Mouse (Mus musculus) MEL (cell line): ENCODE results near the gene Siglecg. TPM values are rescaled to one million over a fixed set of nuclear protein-coding genes. Genes with fewer than 3 reads are reported as not detected.
A peak's percentile ranks its signal among the peaks of the same experiment; 100 is the strongest.

ENCODE experiments used
- DNase-seq: peaks from one replicate; pipeline ENCODE4 v3.0.0; 2011; ENCODE audit warnings: low read depth, low spot score
- H3K27ac ChIP-seq: 2 replicates; pipeline ENCODE4 v1.5.1; 2012; ENCODE audit warnings: low read depth, mild to moderate bottlenecking, control low read depth, low read length, moderate library complexity; ENCODE audit not compliant: control insufficient read depth
- H3K27me3 ChIP-seq, 2 experiments: fragments of 150-350 bp in 1 of 2; sonication (generic) in 1 of 2; 2 replicates each; pipeline ENCODE4 v1.6.1; 2012; ENCODE audit warnings: low read length in 2 of 2, mild to moderate bottlenecking in 2 of 2, improper control_type of control experiment in 1 of 2, moderate library complexity in 1 of 2; ENCODE audit not compliant: insufficient read depth in 2 of 2, control insufficient read depth in 1 of 2
- H3K36me3 ChIP-seq, 2 experiments: 2 replicates each; pipeline ENCODE4 v1.6.1; 2012 to 2014; ENCODE audit warnings: low read length in 2 of 2, improper control_type of control experiment in 1 of 2, inconsistent platforms in 1 of 2, mild to moderate bottlenecking in 1 of 2; ENCODE audit not compliant: insufficient read depth in 2 of 2, control insufficient read depth in 1 of 2
- H3K4me1 ChIP-seq, 2 experiments: fragments of 150-350 bp in 1 of 2; sonication (generic) in 1 of 2; 2 replicates each; pipeline ENCODE4 v1.6.1; 2012; ENCODE audit warnings: low read length in 2 of 2, improper control_type of control experiment in 1 of 2, mild to moderate bottlenecking in 1 of 2; ENCODE audit not compliant: insufficient read depth in 2 of 2, control insufficient read depth in 1 of 2
- H3K4me3 ChIP-seq, 2 experiments: fragments of 150-350 bp in 1 of 2; sonication (generic) in 1 of 2; 2 replicates each; pipeline ENCODE4 v1.5.1; 2012; ENCODE audit warnings: low read depth in 2 of 2, low read length in 2 of 2, mild to moderate bottlenecking in 2 of 2, moderate library complexity in 2 of 2, control low read depth in 1 of 2, improper control_type of control experiment in 1 of 2; ENCODE audit not compliant: control insufficient read depth in 1 of 2, insufficient read depth in 1 of 2
- H3K79me2 ChIP-seq: 2 replicates; pipeline ENCODE4 v1.6.1; 2012; ENCODE audit warnings: mild to moderate bottlenecking, low read length, moderate library complexity; ENCODE audit not compliant: control insufficient read depth, poor library complexity, insufficient read depth
- H3K9ac ChIP-seq: 2 replicates; pipeline ENCODE4 v1.6.1; 2012; ENCODE audit warnings: low read depth, mild to moderate bottlenecking, control low read depth, low read length, moderate library complexity; ENCODE audit not compliant: control insufficient read depth, poor library complexity, severe bottlenecking
- H3K9me3 ChIP-seq: fragments of 150-350 bp; sonication (generic); replicated peaks from 2 replicates; pipeline ENCODE4 v1.6.1; 2012; ENCODE audit warnings: mild to moderate bottlenecking, low read length, improper control_type of control experiment, moderate library complexity; ENCODE audit not compliant: insufficient read depth
- CTCF ChIP-seq, 3 experiments: IDR thresholded peaks in 2 of 3; conservative IDR thresholded peaks in 1 of 3; 2 replicates each; pipeline ENCODE4 v1.5.1; 2011 to 2012; ENCODE audit warnings: low read length in 3 of 3, low read depth in 2 of 3, mild to moderate bottlenecking in 2 of 3, improper control_type of control experiment in 1 of 3, inconsistent platforms in 1 of 3, mixed read lengths in 1 of 3, moderate library complexity in 1 of 3; ENCODE audit not compliant: control insufficient read depth in 1 of 3, insufficient read depth in 1 of 3, poor library complexity in 1 of 3, severe bottlenecking in 1 of 3
- E2F4 ChIP-seq: IDR thresholded peaks from 2 replicates; pipeline ENCODE4 v1.6.1; 2011; ENCODE audit warnings: low read depth, low read length, improper control_type of control experiment, borderline replicate concordance
- ELF1 ChIP-seq: IDR thresholded peaks from 2 replicates; pipeline ENCODE4 v1.6.1; 2014; ENCODE audit warnings: low read depth, mild to moderate bottlenecking, inconsistent platforms, low read length, improper control_type of control experiment, moderate library complexity
- EP300 ChIP-seq, 2 experiments: IDR thresholded peaks; 2 replicates each; pipeline ENCODE4 v1.6.1; 2011; ENCODE audit warnings: improper control_type of control experiment in 2 of 2, low read length in 2 of 2, low read depth in 1 of 2, mild to moderate bottlenecking in 1 of 2
- ETS1 ChIP-seq: IDR thresholded peaks from 2 replicates; pipeline ENCODE4 v1.6.1; 2012; ENCODE audit warnings: low read depth, mild to moderate bottlenecking, inconsistent platforms, low read length, improper control_type of control experiment, moderate library complexity
- GABPA ChIP-seq: IDR thresholded peaks from 2 replicates; pipeline ENCODE4 v1.6.1; 2012; ENCODE audit warnings: low read depth, mild to moderate bottlenecking, inconsistent platforms, low read length, improper control_type of control experiment, moderate library complexity
- KAT2A ChIP-seq: conservative IDR thresholded peaks from 2 replicates; pipeline ENCODE4 v1.6.1; 2012; ENCODE audit warnings: low read depth, low read length, improper control_type of control experiment, inconsistent platforms
- MAFK ChIP-seq: IDR thresholded peaks from 2 replicates; pipeline ENCODE4 v1.6.1; 2011; ENCODE audit warnings: low read depth, mild to moderate bottlenecking, low read length, improper control_type of control experiment, borderline replicate concordance
- MAX ChIP-seq: IDR thresholded peaks from 2 replicates; pipeline ENCODE4 v1.6.1; 2011; ENCODE audit warnings: low read length, improper control_type of control experiment
- MAZ ChIP-seq: IDR thresholded peaks from 2 replicates; pipeline ENCODE4 v1.6.1; 2012; ENCODE audit warnings: low read depth, mild to moderate bottlenecking, inconsistent platforms, low read length, improper control_type of control experiment
- MXI1 ChIP-seq: IDR thresholded peaks from 2 replicates; pipeline ENCODE4 v1.6.1; 2011; ENCODE audit warnings: mild to moderate bottlenecking, low read depth, low read length, improper control_type of control experiment
- MYC ChIP-seq: IDR thresholded peaks from 2 replicates; pipeline ENCODE4 v1.6.1; 2011; ENCODE audit warnings: low read depth, mild to moderate bottlenecking, low read length, improper control_type of control experiment, moderate library complexity
- NRF1 ChIP-seq: IDR thresholded peaks from 2 replicates; pipeline ENCODE4 v1.6.1; 2014; ENCODE audit warnings: low read depth, mild to moderate bottlenecking, inconsistent platforms, low read length, improper control_type of control experiment, moderate library complexity; ENCODE audit not compliant: poor library complexity, insufficient read depth, severe bottlenecking
- POLR2A ChIP-seq, 2 experiments: IDR thresholded peaks; 2 replicates each; pipeline ENCODE4 v1.6.1; 2011 to 2012; ENCODE audit warnings: low read length in 2 of 2, mild to moderate bottlenecking in 2 of 2, control low read depth in 1 of 2, improper control_type of control experiment in 1 of 2, low read depth in 1 of 2, moderate library complexity in 1 of 2; ENCODE audit not compliant: control insufficient read depth in 1 of 2, insufficient read depth in 1 of 2, poor library complexity in 1 of 2
- POLR2AphosphoS5 ChIP-seq: IDR thresholded peaks from 2 replicates; pipeline ENCODE4 v1.6.1; 2012; ENCODE audit warnings: low read depth, borderline replicate concordance, mild to moderate bottlenecking, inconsistent platforms, low read length, moderate library complexity, mixed read lengths
- RAD21 ChIP-seq: IDR thresholded peaks from 2 replicates; pipeline ENCODE4 v1.6.1; 2011; ENCODE audit warnings: mild to moderate bottlenecking, low read depth, low read length, improper control_type of control experiment
- RCOR1 ChIP-seq: IDR thresholded peaks from 2 replicates; pipeline ENCODE4 v1.6.1; 2012; ENCODE audit warnings: low read depth, mild to moderate bottlenecking, inconsistent platforms, low read length, improper control_type of control experiment
- SIN3A ChIP-seq: IDR thresholded peaks from 2 replicates; pipeline ENCODE4 v1.6.1; 2012; ENCODE audit warnings: low read length, improper control_type of control experiment, inconsistent platforms
- SMC3 ChIP-seq: IDR thresholded peaks from 2 replicates; pipeline ENCODE4 v1.6.1; 2011; ENCODE audit warnings: low read depth, low read length, improper control_type of control experiment
- TCF12 ChIP-seq: IDR thresholded peaks from 2 replicates; pipeline ENCODE4 v1.6.1; 2014; ENCODE audit warnings: low read depth, mild to moderate bottlenecking, inconsistent platforms, low read length, improper control_type of control experiment, moderate library complexity
- UBTF ChIP-seq: IDR thresholded peaks from 2 replicates; pipeline ENCODE4 v1.6.1; 2012; ENCODE audit warnings: low read depth, mild to moderate bottlenecking, inconsistent platforms, low read length, improper control_type of control experiment, moderate library complexity, borderline replicate concordance; ENCODE audit not compliant: insufficient read depth
- USF1 ChIP-seq: IDR thresholded peaks from 2 replicates; pipeline ENCODE4 v1.6.1; 2014; ENCODE audit warnings: low read depth, mild to moderate bottlenecking, inconsistent platforms, low read length, improper control_type of control experiment, moderate library complexity
- ZC3H11A ChIP-seq: IDR thresholded peaks from 2 replicates; pipeline ENCODE4 v1.6.1; 2012; ENCODE audit warnings: low read depth, mild to moderate bottlenecking, inconsistent platforms, low read length, improper control_type of control experiment
- ZKSCAN1 ChIP-seq: IDR thresholded peaks from 2 replicates; pipeline ENCODE4 v1.6.1; 2012; ENCODE audit warnings: low read depth, mild to moderate bottlenecking, inconsistent platforms, low read length, improper control_type of control experiment, moderate library complexity
- ZNF384 ChIP-seq: IDR thresholded peaks from 2 replicates; pipeline ENCODE4 v1.6.1; 2012; ENCODE audit warnings: low read depth, mild to moderate bottlenecking, inconsistent platforms, low read length, improper control_type of control experiment
- polyA plus RNA-seq, 2 experiments: library from polyadenylated mRNA; stranded (reverse) in 1 of 2; unstranded in 1 of 2; fragments of >175 nt in 1 of 2; fragments of >200 nt in 1 of 2; gene quantifications; 2 replicates each; pipeline versions ENCODE4 v1.2.1 to v1.2.4; 2012; ENCODE audit warnings: low replicate concordance in 2 of 2, low read depth in 1 of 2; ENCODE audit not compliant: insufficient read length in 2 of 2, insufficient read depth in 1 of 2, missing spikeins in 1 of 2
- total RNA-seq: library from RNA; depleted of rRNA; stranded (reverse); fragments of 300-350 nt; gene quantifications from 2 replicates; pipeline ENCODE4 v1.2.3, GENCODE M21; 2012

Siglecg gene
- total and polyA plus RNA-seq, 3 experiments: not detected

- no peaks in the 10 kb centered on the region for H3K79me2 ChIP-seq
- H3K36me3 ChIP-seq: no peaks in the 10 kb centered on the region
- no peaks in the 10 kb centered on the region for H3K9me3 ChIP-seq
- no peaks in the 10 kb centered on the region for H3K4me1 ChIP-seq
- no peaks in the 10 kb centered on the region for H3K27me3 ChIP-seq
- DNase-seq: no peak
- H3K4me3 ChIP-seq: no peak overlapping the region
- no peak overlapping the region for H3K9ac ChIP-seq
- no peak for TF ChIP-seq MAX
- no peak for TF ChIP-seq ZKSCAN1
- no peak for TF ChIP-seq ETS1
- TF ChIP-seq USF1: no peak
- no peak for TF ChIP-seq MAZ
- no peak for TF ChIP-seq MXI1
- no peak for TF ChIP-seq MAFK
- TF ChIP-seq UBTF: no peak
- no peak for TF ChIP-seq CTCF (IDR thresholded peaks at IDR 0.05 in 2 of 3, conservative IDR thresholded peaks at IDR 0.05 in 1 of 3; ENCODE audit: control insufficient read depth in 1 of 3, insufficient read depth in 1 of 3, low read depth in 2 of 3, low read length in 3 of 3, poor library complexity in 1 of 3, severe bottlenecking in 1 of 3)
- TF ChIP-seq GABPA: no peak
- no peak for TF ChIP-seq SIN3A
- TF ChIP-seq ZNF384: no peak
- TF ChIP-seq E2F4: no peak
- H3K27ac ChIP-seq: no peak overlapping the region
Measured at GRCm38 (mm10) chr7:43361442-43361841, 46.6 kb upstream of the Siglecg start.

- no peak for TF ChIP-seq ZC3H11A
- Histone ChIP-seq H3K27ac (no peak overlapping the region), H3K27me3 (no peaks in the 10 kb centered on the region), H3K9me3 (no peaks in the 10 kb centered on the region), H3K9ac (no peak overlapping the region), H3K36me3 (no peaks in the 10 kb centered on the region), H3K79me2 (no peaks in the 10 kb centered on the region), H3K4me3 (no peak overlapping the region), H3K4me1 (no peaks in the 10 kb centered on the region)
- DNase-seq: no peak
Measured at GRCm38 (mm10) chr7:43362021-43362420, 46.0 kb upstream of the Siglecg start.

- Histone ChIP-seq H3K4me1 (no peaks in the 10 kb centered on the region), H3K9ac (no peak overlapping the region), H3K36me3 (no peaks in the 10 kb centered on the region)
- peak; percentile 51 to 84 (median 67) for TF ChIP-seq CTCF (IDR thresholded peaks at IDR 0.05 in 2 of 3, conservative IDR thresholded peaks at IDR 0.05 in 1 of 3; ENCODE audit: control insufficient read depth in 1 of 3, insufficient read depth in 1 of 3, low read depth in 2 of 3, low read length in 3 of 3, poor library complexity in 1 of 3, severe bottlenecking in 1 of 3)
- TF ChIP-seq ELF1: no peak
- no peak for TF ChIP-seq MAFK
- no peak for TF ChIP-seq UBTF
- no peak for TF ChIP-seq USF1
- no peak for TF ChIP-seq NRF1
- TF ChIP-seq ETS1: no peak
- TF ChIP-seq SMC3: peak; percentile 87
- no peak for TF ChIP-seq POLR2AphosphoS5
- TF ChIP-seq RAD21: peak; percentile 79
- no peak for TF ChIP-seq POLR2A (IDR thresholded peaks at IDR 0.05; ENCODE audit: control insufficient read depth in 1 of 2, insufficient read depth in 1 of 2, low read depth in 1 of 2, low read length in 2 of 2, poor library complexity in 1 of 2)
- peak; percentile 76 for TF ChIP-seq ZC3H11A
- TF ChIP-seq SIN3A: no peak
- TF ChIP-seq EP300 (IDR thresholded peaks at IDR 0.05; ENCODE audit: low read depth in 1 of 2, low read length in 2 of 2): no peak
- TF ChIP-seq MYC: peak; percentile 36; the same call in 1 of the 2 replicates
- no peak for TF ChIP-seq RCOR1
- TF ChIP-seq KAT2A: no peak
- no peak for TF ChIP-seq ZKSCAN1
- no peak for TF ChIP-seq TCF12
- TF ChIP-seq, all 39 proteins: peak for 5
- Histone ChIP-seq H3K27me3 (no peaks in the 10 kb centered on the region), H3K27ac (no peak overlapping the region), H3K79me2 (no peaks in the 10 kb centered on the region), H3K4me3 (no peak overlapping the region), H3K9me3 (no peaks in the 10 kb centered on the region)
- DNase-seq: peak; percentile 72
Measured at GRCm38 (mm10) chr7:43378226-43378625, 29.8 kb upstream of the Siglecg start.
